Mouse (Mus musculus): ENCODE measurements around the gene Gm5157. TPM values are rescaled to one million over a fixed set of nuclear protein-coding genes. Genes with fewer than 3 reads are reported as not detected.

Gene Gm5157
- polyA plus RNA-seq (2017; shearing (Covaris generic)), result not detected

DNA sequence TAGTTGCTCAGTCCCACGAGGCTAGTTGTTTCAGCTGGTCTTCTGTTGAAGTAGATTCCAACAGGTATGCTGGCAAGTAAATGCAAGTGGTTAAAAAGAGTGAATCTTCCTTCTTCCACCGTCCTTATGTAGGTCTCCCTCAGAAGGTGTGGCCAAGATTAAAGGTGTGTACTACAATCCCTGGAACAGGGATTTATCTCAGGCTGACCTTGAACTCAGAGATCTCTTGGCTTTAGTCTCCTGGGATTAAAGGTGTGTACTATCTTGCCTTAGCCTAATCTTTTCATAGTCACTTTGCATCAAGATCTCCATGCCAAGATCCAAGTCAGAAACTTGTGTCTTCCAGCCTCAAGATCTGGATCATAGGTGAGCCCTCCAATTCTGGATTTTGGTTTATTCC is at the start of gene Gm5157:
TSS of gene Gm5157 (minus strand) at position 101 of the 400 bp plus-strand sequence.

GRCm38 (mm10) chr7:21161885-21162284 is 28.3 kb downstream of the Gm5157 start, which contains the start of gene Vmn1r123:
Vmn1r123 (plus strand) TSS chr7:21162185.

Other genes with a start within 250 kb of the Gm5157 start
- under 1 TPM in 1 of 2 experiments, not detected in 1; 0.36 TPM for gene Vmn1r119, start 178.0 kb downstream of the Gm5157 start, polyA plus RNA-seq (2017; shearing (Covaris generic))
- gene Vmn1r120, start 136.6 kb downstream of the Gm5157 start, polyA plus RNA-seq (2017; shearing (Covaris generic)), result not detected
- not detected for gene Vmn1r121, start 91.9 kb downstream of the Gm5157 start, polyA plus RNA-seq (2017; shearing (Covaris generic))
- gene Vmn1r122, start 56.3 kb downstream of the Gm5157 start, polyA plus RNA-seq (2017; shearing (Covaris generic)), result not detected
- gene Vmn1r123, start 28.2 kb downstream of the Gm5157 start, polyA plus RNA-seq (2017; shearing (Covaris generic)), result not detected
- not detected for gene Vmn1r124, start 70.2 kb upstream of the Gm5157 start, polyA plus RNA-seq (2017; shearing (Covaris generic))
- not detected for gene Vmn1r125, start 81.8 kb upstream of the Gm5157 start, polyA plus RNA-seq (2017; shearing (Covaris generic))
- not detected for gene Vmn1r126, start 111.0 kb upstream of the Gm5157 start, polyA plus RNA-seq (2017; shearing (Covaris generic))
- not detected for gene Vmn1r127, start 129.4 kb upstream of the Gm5157 start, polyA plus RNA-seq (2017; shearing (Covaris generic))
- not detected for gene Vmn1r128, start 158.9 kb upstream of the Gm5157 start, polyA plus RNA-seq (2017; shearing (Covaris generic))
- gene Vmn1r129, start 170.9 kb upstream of the Gm5157 start, polyA plus RNA-seq (2017; shearing (Covaris generic)), result not detected
- gene Gm6882, start 242.3 kb upstream of the Gm5157 start, polyA plus RNA-seq (2017; shearing (Covaris generic)), result 1 to 10 TPM in 1 of 2 experiments, under 1 TPM in 1; 0.24 to 1.8 TPM

Data from inflammation-experienced regulatory T-cells (primary cell).